Mouse (Mus musculus): ENCODE measurements around the gene Golph3l. TPM values are rescaled to one million over a fixed set of nuclear protein-coding genes. Genes with fewer than 3 reads are reported as not detected.

Golph3l gene
- polyA plus RNA-seq, 1 experiment = 11.1 TPM

GRCm38 (mm10) chr3:95655437-95655836 lies 66.7 kb downstream of the Golph3l start:
- DNase-seq (ENCODE audit: low read depth) = no peak

- no peak for DNase-seq (ENCODE audit: low read depth)
These were observed 68.4 kb downstream of the Golph3l start for GRCm38 (mm10) chr3:95657108-95657507.

GRCm38 (mm10) chr3:95657711-95658110 lies 69.0 kb downstream of the Golph3l start:
- no peak for DNase-seq (ENCODE audit: low read depth)

- DNase-seq (ENCODE audit: low read depth) = no peak
These were observed 69.6 kb downstream of the Golph3l start, which contains the start of gene Mcl1 for GRCm38 (mm10) chr3:95658236-95658867. Mcl1 (plus strand) TSS chr3:95658788.

GRCm38 (mm10) chr3:95658868-95659712 lies 70.4 kb downstream of the Golph3l start:
- DNase-seq (ENCODE audit: low read depth) = no peak

GRCm38 (mm10) chr3:95659948-95660347 lies 71.2 kb downstream of the Golph3l start:
- no peak for DNase-seq (ENCODE audit: low read depth)

GRCm38 (mm10) chr3:95660788-95661478 lies 72.2 kb downstream of the Golph3l start:
- DNase-seq (ENCODE audit: low read depth) = no peak

- DNase-seq (ENCODE audit: low read depth) = no peak
These were observed 73.4 kb downstream of the Golph3l start for GRCm38 (mm10) chr3:95661945-95662715.

- no peak for DNase-seq (ENCODE audit: low read depth)
These were observed 74.2 kb downstream of the Golph3l start for GRCm38 (mm10) chr3:95662724-95663449.

GRCm38 (mm10) chr3:95663486-95663885 lies 74.8 kb downstream of the Golph3l start:
- no peak for DNase-seq (ENCODE audit: low read depth)

- no peak for DNase-seq (ENCODE audit: low read depth)
These were observed 75.4 kb downstream of the Golph3l start for GRCm38 (mm10) chr3:95663969-95664608.

- no peak for DNase-seq (ENCODE audit: low read depth)
These were observed 76.2 kb downstream of the Golph3l start for GRCm38 (mm10) chr3:95664940-95665352.

- no peak for DNase-seq (ENCODE audit: low read depth)
These were observed 77.5 kb downstream of the Golph3l start for GRCm38 (mm10) chr3:95666124-95666844.

GRCm38 (mm10) chr3:95667521-95667920 lies 78.8 kb downstream of the Golph3l start:
- DNase-seq (ENCODE audit: low read depth) = no peak

- DNase-seq (ENCODE audit: low read depth) = no peak
These were observed 79.3 kb downstream of the Golph3l start for GRCm38 (mm10) chr3:95668026-95668425.

Other genes with a start within 250 kb of the Golph3l start
- 16.1 and 17.1 TPM in 2 replicates for gene Setdb1, start 231.7 kb upstream of the Golph3l start, polyA plus RNA-seq (2012; rRNA removed)
- gene 4930558C23Rik, start 186.1 kb upstream of the Golph3l start, polyA plus RNA-seq (2012; rRNA removed) = not detected in 2 replicates
- 27.0 and 31.4 TPM in 2 replicates for gene Arnt, start 154.5 kb upstream of the Golph3l start, polyA plus RNA-seq (2012; rRNA removed)
- gene Ctsk, start 89.7 kb upstream of the Golph3l start, polyA plus RNA-seq (2012; rRNA removed) = 14.6 and 14.8 TPM in 2 replicates
- gene Ctss, start 62.1 kb upstream of the Golph3l start, polyA plus RNA-seq (2012; rRNA removed) = 26.2 and 27.6 TPM in 2 replicates
- gene Hormad1, start 29.3 kb upstream of the Golph3l start, polyA plus RNA-seq (2012; rRNA removed) = not detected in 2 replicates
- gene Ensa, start 36.1 kb downstream of the Golph3l start, polyA plus RNA-seq (2012; rRNA removed) = 14.6 and 19.8 TPM in 2 replicates
- 27.3 and 42.5 TPM in 2 replicates for gene Mcl1, start 69.9 kb downstream of the Golph3l start, polyA plus RNA-seq (2012; rRNA removed)
- gene Adamtsl4, start 99.0 kb downstream of the Golph3l start, polyA plus RNA-seq (2012; rRNA removed) = 12.5 and 15.3 TPM in 2 replicates
- gene Ecm1, start 150.6 kb downstream of the Golph3l start, polyA plus RNA-seq (2012; rRNA removed) = 504 and 611 TPM in 2 replicates
- 25.2 and 31.4 TPM in 2 replicates for gene Tars2, start 171.3 kb downstream of the Golph3l start, polyA plus RNA-seq (2012; rRNA removed)
- gene Rprd2, start 229.9 kb downstream of the Golph3l start, polyA plus RNA-seq (2012; rRNA removed) = 11.1 and 16.2 TPM in 2 replicates